Mouse (Mus musculus) heart, adult 2 months (tissue): Measurements from ENCODE around the gene Bnc2.

Source experiments
- CTCF ChIP-seq: fragments of 200-600 bp; IDR thresholded peaks from 2 replicates; pipeline ENCODE4 v1.8.1; 2022; ENCODE audit warnings: antibody characterized with exemption, mild to moderate bottlenecking, moderate library complexity
- POLR2A ChIP-seq: fragments of 200-500 bp; IDR thresholded peaks from 2 replicates; pipeline ENCODE4 v1.6.1; 2011; ENCODE audit warnings: mild to moderate bottlenecking, low read depth, low read length, control low read depth; ENCODE audit not compliant: insufficient read depth

DNA sequence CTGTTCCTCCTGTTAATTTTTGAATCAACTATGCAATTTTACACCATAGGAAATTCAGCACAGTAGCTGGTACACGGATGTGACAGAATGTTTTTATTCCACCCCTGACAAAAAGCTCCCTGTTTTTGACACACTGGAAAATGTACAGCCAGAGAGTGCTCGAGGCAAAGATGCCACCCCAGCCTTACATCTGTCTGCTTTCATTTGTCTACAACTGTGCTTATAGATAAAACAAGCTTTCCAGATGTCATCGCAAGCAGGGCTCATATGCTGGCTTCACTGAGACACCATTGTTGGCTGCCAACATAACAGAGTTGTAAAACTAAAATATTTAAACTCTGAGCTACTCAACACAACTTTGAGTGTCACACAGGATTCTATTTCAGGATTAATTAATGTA lies 343.6 kb downstream of the Bnc2 start:
- TF ChIP-seq CTCF (no peak), POLR2A (no peak)
